Mouse (Mus musculus): ENCODE measurements around the gene Ifnar1. TPM values are rescaled to one million over a fixed set of nuclear protein-coding genes. Genes with fewer than 3 reads are reported as not detected.

Gene Ifnar1
- polyA plus RNA-seq, 1 experiment from 2014 or later: 55.0 TPM

GRCm38 (mm10) chr16:91551081-91551524 lies 66.1 kb downstream of the Ifnar1 start:
- Histone ChIP-seq H3K4me1 (ENCODE audit: control insufficient read depth, insufficient read depth, low read length) (peaks cover 8% of the 10 kb centered on the region), H3K36me3 (ENCODE audit: control insufficient read depth, insufficient read depth, low read length) (peaks cover 3% of the 10 kb centered on the region; the same call in 1 of the 2 replicates), H3K27me3 (ENCODE audit: control insufficient read depth, insufficient read depth, low read length) (no peaks in the 10 kb centered on the region), H3K9ac (ENCODE audit: low read length) (no peak overlapping the region), H3K4me3 (ENCODE audit: low read depth, low read length) (no peak overlapping the region), H3K9me3 (ENCODE audit: control insufficient read depth, low read length) (no peaks in the 10 kb centered on the region), H3K27ac (replicated peaks; ENCODE audit: low read depth, low read length) (no peak overlapping the region), H3K4me2 (ENCODE audit: low read depth, severe bottlenecking) (no peak overlapping the region)
- ATAC-seq (ENCODE audit: insufficient number of reproducible peaks, low FRiP score, low TSS enrichment, low read depth) (no peak), DNase-seq (ENCODE audit: low spot score) (no peak)
- 82% methylated on average over 10 of the region's 10 CpGs for WGBS

DNA sequence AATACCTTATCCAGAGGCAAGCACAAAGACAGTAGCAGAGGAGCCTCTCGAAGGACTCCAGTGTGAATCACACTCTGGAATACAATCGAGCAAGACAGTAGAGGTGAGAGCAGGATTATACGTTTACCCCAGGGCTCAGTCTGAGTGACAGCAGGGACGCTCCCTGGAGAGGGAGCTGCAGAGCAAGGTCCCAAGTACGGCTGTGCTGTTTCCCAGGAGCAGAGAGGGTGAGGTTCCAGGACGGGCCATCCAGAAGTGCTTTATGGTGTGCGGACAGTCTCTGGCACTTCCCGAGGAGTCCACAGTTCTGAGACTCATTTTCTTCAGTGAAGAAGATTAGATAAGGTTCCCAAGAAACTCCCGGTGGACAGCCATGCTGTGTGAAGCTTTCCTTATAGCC lies 67.0 kb downstream of the Ifnar1 start:
- Histone ChIP-seq H3K4me2 (ENCODE audit: low read depth, severe bottlenecking) (no peak overlapping the region), H3K4me1 (ENCODE audit: control insufficient read depth, insufficient read depth, low read length) (peaks cover 5% of the 10 kb centered on the region), H3K27ac (replicated peaks; ENCODE audit: low read depth, low read length) (no peak overlapping the region), H3K27me3 (ENCODE audit: control insufficient read depth, insufficient read depth, low read length) (no peaks in the 10 kb centered on the region), H3K9ac (ENCODE audit: low read length) (no peak overlapping the region), H3K4me3 (ENCODE audit: low read depth, low read length) (no peak overlapping the region), H3K36me3 (ENCODE audit: control insufficient read depth, insufficient read depth, low read length) (peaks cover 3% of the 10 kb centered on the region; the same call in 1 of the 2 replicates), H3K9me3 (ENCODE audit: control insufficient read depth, low read length) (no peaks in the 10 kb centered on the region)
- DNase-seq (ENCODE audit: low spot score): no peak
- no peak for ATAC-seq (ENCODE audit: insufficient number of reproducible peaks, low FRiP score, low TSS enrichment, low read depth)
- WGBS: 57% methylated on average over 9 of the region's 9 CpGs

DNA sequence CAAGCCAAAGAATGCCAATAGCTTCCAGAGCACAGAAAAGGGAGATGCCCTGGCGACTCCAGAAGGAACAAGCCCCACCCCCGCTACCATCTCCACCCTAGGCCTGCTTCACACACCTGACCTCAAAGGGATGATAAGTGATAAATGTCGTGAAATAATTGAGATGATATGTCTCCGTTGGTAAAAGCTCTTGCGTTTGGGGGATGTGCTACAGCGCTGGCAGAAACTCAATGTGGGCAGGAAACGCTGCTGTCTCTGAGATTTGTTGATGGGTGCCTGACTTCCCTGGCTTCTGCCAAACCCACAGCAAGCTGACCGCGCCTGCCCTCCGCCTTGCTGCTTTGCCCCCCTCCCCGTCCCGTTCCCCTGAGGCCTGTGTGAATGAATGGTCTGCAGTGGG lies 68.6 kb downstream of the Ifnar1 start:
- DNase-seq (ENCODE audit: low spot score): no peak
- Histone ChIP-seq H3K4me2 (ENCODE audit: low read depth, severe bottlenecking) (no peak overlapping the region), H3K27ac (replicated peaks; ENCODE audit: low read depth, low read length) (no peak overlapping the region), H3K4me1 (ENCODE audit: control insufficient read depth, insufficient read depth, low read length) (no peaks in the 10 kb centered on the region; the same call in 1 of the 2 replicates), H3K4me3 (ENCODE audit: low read depth, low read length) (no peak overlapping the region), H3K36me3 (ENCODE audit: control insufficient read depth, insufficient read depth, low read length) (peaks cover 3% of the 10 kb centered on the region; the same call in 1 of the 2 replicates), H3K9ac (ENCODE audit: low read length) (no peak overlapping the region), H3K9me3 (ENCODE audit: control insufficient read depth, low read length) (no peaks in the 10 kb centered on the region), H3K27me3 (ENCODE audit: control insufficient read depth, insufficient read depth, low read length) (no peaks in the 10 kb centered on the region)
- 53% methylated on average over 12 of the region's 12 CpGs for WGBS
- ATAC-seq (ENCODE audit: insufficient number of reproducible peaks, low FRiP score, low TSS enrichment, low read depth): no peak

GRCm38 (mm10) chr16:91555017-91555605 lies 70.1 kb downstream of the Ifnar1 start:
- Histone ChIP-seq H3K27me3 (ENCODE audit: control insufficient read depth, insufficient read depth, low read length) (no peaks in the 10 kb centered on the region), H3K4me1 (ENCODE audit: control insufficient read depth, insufficient read depth, low read length) (no peaks in the 10 kb centered on the region; the same call in 1 of the 2 replicates), H3K4me2 (ENCODE audit: low read depth, severe bottlenecking) (no peak overlapping the region), H3K4me3 (ENCODE audit: low read depth, low read length) (no peak overlapping the region), H3K36me3 (ENCODE audit: control insufficient read depth, insufficient read depth, low read length) (peaks cover 3% of the 10 kb centered on the region; the same call in 1 of the 2 replicates), H3K9me3 (ENCODE audit: control insufficient read depth, low read length) (no peaks in the 10 kb centered on the region), H3K9ac (ENCODE audit: low read length) (no peak overlapping the region), H3K27ac (replicated peaks; ENCODE audit: low read depth, low read length) (no peak overlapping the region)
- DNase-seq (ENCODE audit: low spot score) (no peak), ATAC-seq (ENCODE audit: insufficient number of reproducible peaks, low FRiP score, low TSS enrichment, low read depth) (no peak)
- WGBS: 81% methylated on average over 8 of the region's 8 CpGs

- no peaks in the 10 kb centered on the region; the same call in 1 of the 2 replicates for H3K4me1 ChIP-seq (ENCODE audit: control insufficient read depth, insufficient read depth, low read length)
- H3K9ac ChIP-seq (ENCODE audit: low read length): no peak overlapping the region
- peaks cover 3% of the 10 kb centered on the region; the same call in 1 of the 2 replicates for H3K36me3 ChIP-seq (ENCODE audit: control insufficient read depth, insufficient read depth, low read length)
- DNase-seq (ENCODE audit: low spot score) (no peak), ATAC-seq (ENCODE audit: insufficient number of reproducible peaks, low FRiP score, low TSS enrichment, low read depth) (no peak)
- 66% methylated on average over 15 of the region's 15 CpGs for WGBS
- H3K27ac ChIP-seq (replicated peaks; ENCODE audit: low read depth, low read length): no peak overlapping the region
- no peaks in the 10 kb centered on the region for H3K27me3 ChIP-seq (ENCODE audit: control insufficient read depth, insufficient read depth, low read length)
- no peak overlapping the region for H3K4me3 ChIP-seq (ENCODE audit: low read depth, low read length)
- no peaks in the 10 kb centered on the region for H3K9me3 ChIP-seq (ENCODE audit: control insufficient read depth, low read length)
- no peak overlapping the region for H3K4me2 ChIP-seq (ENCODE audit: low read depth, severe bottlenecking)
These were observed 71.6 kb downstream of the Ifnar1 start for GRCm38 (mm10) chr16:91556659-91557058.

Small RNAs within 50 kb of the gene (microRNA-seq; reads per million reads assigned to microRNA genes)
- gene Mir6367: not detected

Other genes starting within 250 kb of the Ifnar1 start
- 0.13 TPM in 1 of 2 replicates, not detected in the other for gene Olig1, start 215.5 kb upstream of the Ifnar1 start, polyA plus RNA-seq (2014; fragmentation: Nextera tagmentation; extraction: Ambion mirVana)
- gene Ifnar2, start 112.5 kb upstream of the Ifnar1 start, polyA plus RNA-seq (2014; fragmentation: Nextera tagmentation; extraction: Ambion mirVana): 39.2 and 39.3 TPM in 2 replicates
- not detected in 2 replicates for gene Gm21970, start 93.5 kb upstream of the Ifnar1 start, polyA plus RNA-seq (2014; fragmentation: Nextera tagmentation; extraction: Ambion mirVana)
- 7.5 and 8.3 TPM in 2 replicates for gene Il10rb, start 79.1 kb upstream of the Ifnar1 start, polyA plus RNA-seq (2014; fragmentation: Nextera tagmentation; extraction: Ambion mirVana)
- gene Ifngr2, start 61.8 kb downstream of the Ifnar1 start, polyA plus RNA-seq (2014; fragmentation: Nextera tagmentation; extraction: Ambion mirVana): 25.2 and 32.7 TPM in 2 replicates
- gene Tmem50b, start 112.6 kb downstream of the Ifnar1 start, polyA plus RNA-seq (2014; fragmentation: Nextera tagmentation; extraction: Ambion mirVana): 31.6 and 32.4 TPM in 2 replicates
- 3.9 and 6.4 TPM in 2 replicates for gene Dnajc28, start 133.8 kb downstream of the Ifnar1 start, polyA plus RNA-seq (2014; fragmentation: Nextera tagmentation; extraction: Ambion mirVana)
- gene Gart, start 161.7 kb downstream of the Ifnar1 start, polyA plus RNA-seq (2014; fragmentation: Nextera tagmentation; extraction: Ambion mirVana): 131 and 143 TPM in 2 replicates
- 150 and 151 TPM in 2 replicates for gene Son, start 162.3 kb downstream of the Ifnar1 start, polyA plus RNA-seq (2014; fragmentation: Nextera tagmentation; extraction: Ambion mirVana)
- gene Donson, start 203.5 kb downstream of the Ifnar1 start, polyA plus RNA-seq (2014; fragmentation: Nextera tagmentation; extraction: Ambion mirVana): 37.0 and 40.8 TPM in 2 replicates
- gene Cryzl1, start 243.7 kb downstream of the Ifnar1 start, polyA plus RNA-seq (2014; fragmentation: Nextera tagmentation; extraction: Ambion mirVana): 57.9 and 71.7 TPM in 2 replicates
- gene Itsn1, start 244.0 kb downstream of the Ifnar1 start, polyA plus RNA-seq (2014; fragmentation: Nextera tagmentation; extraction: Ambion mirVana): 32.5 and 37.5 TPM in 2 replicates

Data from limb, embryonic 11.5 days (tissue).